Mouse (Mus musculus) gastrocnemius, postnatal 14 days (tissue): Measurements from ENCODE around the gene Wdr74. TPM values are rescaled to one million over a fixed set of nuclear protein-coding genes. Genes with fewer than 3 reads are reported as not detected.

Experiments used
- DNase-seq: peaks from one replicate; pipeline ENCODE4 v3.0.0; 2021; ENCODE audit warnings: mixed read lengths
- intact Hi-C: fragments of 180-260 bp; cut with DNase I; formaldehyde crosslinking; loops from one replicate; pipeline ENCODE4 v1.15.1; 2025; ENCODE audit warnings: low total_unique reads
- total RNA-seq, 2 experiments: library from RNA; stranded (reverse); gene quantifications; 2 replicates each; pipeline ENCODE4 v1.2.3; 2021

Wdr74 gene
- total RNA-seq, 2 experiments from 2014 or later = 21.7 to 23.4 TPM

DNA sequence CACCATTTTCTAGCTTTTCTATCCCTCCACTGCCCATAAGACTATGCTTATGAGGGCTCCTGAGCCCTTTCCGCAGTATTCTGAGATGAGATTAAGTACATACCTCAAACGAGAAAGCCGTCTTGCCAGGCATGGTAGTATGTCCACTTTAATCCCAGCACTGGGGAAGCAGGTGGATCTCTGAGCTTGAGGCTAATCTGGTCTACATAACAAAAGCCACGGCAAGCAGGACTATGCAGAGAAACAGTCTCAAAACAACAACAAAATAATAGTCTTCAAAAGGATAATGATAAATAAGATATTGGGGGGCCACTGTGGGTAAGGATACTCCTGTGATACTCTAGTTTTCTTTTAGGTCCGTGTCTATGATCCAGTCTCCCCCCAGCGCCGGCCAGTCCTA, 3.3 kb downstream of the Wdr74 start:
- intact Hi-C loops = no loop called here

DNA sequence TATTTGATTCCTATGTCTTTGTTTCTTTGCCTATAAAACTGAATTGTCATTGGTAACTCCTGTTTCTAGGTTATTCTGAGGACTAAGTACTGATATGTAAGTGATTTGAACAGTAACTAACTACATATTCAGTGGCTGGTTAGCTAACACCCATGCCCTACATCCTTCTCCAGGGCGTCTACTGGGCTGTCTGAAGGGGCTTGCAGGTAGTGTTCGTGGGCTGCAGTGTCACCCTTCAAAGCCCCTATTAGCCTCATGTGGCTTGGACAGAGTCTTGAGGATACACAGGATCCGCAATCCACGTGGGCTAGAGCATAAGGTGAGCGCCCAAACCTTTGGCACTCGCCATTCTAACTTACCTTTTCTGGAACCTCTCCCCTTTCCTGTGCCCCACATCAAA, 4.0 kb downstream of the Wdr74 start:
- intact Hi-C loops = no loop called here
- no peak for DNase-seq

More for the DNA sequence above, 3.3 kb downstream of the Wdr74 start:
- no peak for DNase-seq

DNA sequence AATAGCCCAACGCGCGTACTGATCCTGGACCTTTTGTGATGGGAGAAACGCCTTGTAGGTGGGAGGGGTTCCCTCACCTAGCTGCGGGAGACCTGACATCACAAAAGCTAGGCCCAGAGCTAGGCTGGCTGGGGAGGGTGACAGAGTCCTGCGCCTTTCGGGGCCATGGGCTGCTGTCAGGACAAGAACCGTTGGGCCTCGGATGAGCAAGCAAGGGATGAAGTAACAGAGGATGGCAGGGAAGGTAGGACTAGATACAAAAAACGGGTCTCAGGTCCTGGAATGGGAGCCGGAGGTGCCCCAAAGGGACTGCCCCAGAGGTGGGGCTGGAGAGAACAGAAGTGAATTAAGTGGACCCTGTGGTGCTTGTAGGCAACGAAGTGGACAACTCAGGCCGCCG, 5.0 kb downstream of the Wdr74 start, which contains the start of gene 1700092M07Rik:
1700092M07Rik (plus strand) TSS at position 116 of the 400 bp plus-strand sequence.
- DNase-seq = peak; percentile 8
- intact Hi-C loops = no loop called here

DNA sequence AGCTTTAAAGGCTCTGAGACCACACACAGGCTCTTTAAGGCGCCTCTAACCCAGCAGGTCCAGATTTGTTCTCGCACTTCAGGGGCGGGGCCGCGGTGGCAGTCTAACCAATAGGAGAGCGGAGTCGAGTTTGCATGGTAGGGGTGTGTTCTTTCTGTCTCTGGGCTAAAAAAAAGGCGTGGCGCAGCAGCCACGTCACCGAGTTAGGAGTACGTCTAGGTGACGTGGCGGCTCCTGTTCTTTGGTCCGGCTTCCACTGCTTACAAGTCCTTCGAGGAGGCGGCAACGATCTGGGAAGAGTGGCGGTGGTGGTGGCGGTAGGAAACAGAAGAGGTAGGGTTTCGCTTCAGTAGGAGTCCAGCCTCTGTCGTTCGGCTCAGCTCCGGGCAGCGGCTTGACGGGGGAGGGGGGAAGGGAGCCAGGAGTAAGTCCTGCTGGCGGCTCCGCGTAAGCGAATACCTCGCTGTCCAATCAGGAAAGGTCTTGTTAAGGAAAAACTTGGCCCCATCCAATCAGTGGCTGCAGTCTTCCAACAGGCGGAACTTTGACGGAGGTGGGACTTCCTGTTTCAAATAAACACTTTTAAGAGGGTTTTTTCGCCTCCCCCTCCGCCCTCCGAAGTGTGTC, 5.7 kb downstream of the Wdr74 start, which contains the start of gene Stx5a:
Stx5a (plus strand) TSS at position 171 of the 627 bp plus-strand sequence.
- intact Hi-C loops = no loop called here
- peak; percentile 95 for DNase-seq

DNA sequence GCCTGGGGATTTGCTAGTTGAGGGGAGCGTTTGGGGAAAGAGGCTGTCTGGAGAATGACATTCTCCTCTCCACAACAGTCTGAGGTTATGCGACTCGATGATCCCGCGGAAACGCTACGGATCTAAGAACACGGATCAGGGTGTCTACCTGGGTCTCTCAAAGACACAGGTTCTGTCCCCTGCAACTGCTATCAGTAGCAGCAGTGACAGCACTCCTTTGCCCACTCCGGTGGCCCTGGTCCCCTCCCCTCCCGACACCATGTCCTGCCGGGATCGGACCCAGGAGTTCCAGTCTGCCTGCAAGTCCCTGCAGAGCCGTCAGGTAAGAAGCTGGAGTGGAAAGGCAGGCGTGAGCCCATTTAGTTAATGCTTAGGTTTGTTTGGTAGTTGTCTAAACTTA, 6.5 kb downstream of the Wdr74 start:
- intact Hi-C loops = no loop called here
- no peak for DNase-seq

DNA sequence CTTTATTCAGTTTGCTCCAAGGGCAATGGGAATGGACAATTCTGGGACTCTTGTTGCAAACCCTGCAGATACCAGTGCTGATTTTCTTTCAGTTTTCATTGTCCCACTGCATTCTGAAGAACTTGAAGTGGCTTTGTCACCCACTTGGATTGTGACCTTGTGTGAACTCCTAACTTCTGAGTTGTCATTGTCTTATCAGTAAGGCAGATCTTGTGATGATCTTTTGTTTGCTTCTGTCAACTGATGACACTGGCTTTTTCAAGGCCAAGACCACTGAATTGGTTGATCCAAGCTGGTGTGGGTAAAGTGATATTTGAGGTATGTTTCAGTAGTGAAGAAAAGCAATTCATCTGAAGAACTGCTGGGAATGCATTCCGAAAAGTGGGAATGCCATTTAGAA, 9.8 kb downstream of the Wdr74 start:
- intact Hi-C loops = no loop called here
- DNase-seq = no peak

DNA sequence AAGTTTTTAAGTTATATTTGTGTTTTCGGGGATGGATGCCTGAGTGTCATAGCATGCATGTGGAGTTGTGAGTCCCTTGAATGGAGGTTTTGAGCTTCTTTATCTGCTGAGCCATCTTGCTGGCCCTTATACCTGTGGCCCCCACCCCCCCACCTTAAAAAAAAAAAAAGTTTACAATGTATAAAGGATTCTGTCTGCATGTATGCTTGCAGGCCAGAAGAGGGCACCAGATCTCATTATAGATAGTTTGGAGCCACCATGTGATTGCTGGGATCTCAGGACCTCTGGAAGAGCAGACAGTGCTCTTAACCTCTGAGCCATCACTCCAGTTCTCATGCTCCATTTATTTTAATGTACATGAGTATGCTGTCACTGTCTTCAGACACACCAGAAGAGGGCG, 11.7 kb downstream of the Wdr74 start:
- intact Hi-C loops = no loop called here
- no peak for DNase-seq

DNA sequence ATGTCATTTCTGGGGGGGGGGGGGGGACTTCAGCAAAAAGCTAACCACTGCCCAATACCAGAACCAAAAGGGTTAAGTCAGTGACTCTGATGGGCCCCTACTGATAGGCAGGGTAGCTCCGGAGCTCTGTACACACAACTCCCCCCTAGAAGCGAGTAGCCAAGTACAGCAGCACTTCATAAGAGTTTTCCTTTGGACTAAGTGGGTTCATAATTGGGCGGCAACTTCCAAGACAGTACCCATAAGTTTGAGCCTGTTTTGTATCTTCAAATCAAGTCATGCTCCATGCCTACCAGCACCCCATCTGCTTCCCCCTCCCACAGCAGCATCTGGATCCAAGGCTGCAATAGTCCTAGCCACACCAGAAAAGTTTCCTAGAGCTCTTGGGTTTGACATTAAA, 20.0 kb downstream of the Wdr74 start:
- DNase-seq = no peak
- intact Hi-C loops = no loop called here

DNA sequence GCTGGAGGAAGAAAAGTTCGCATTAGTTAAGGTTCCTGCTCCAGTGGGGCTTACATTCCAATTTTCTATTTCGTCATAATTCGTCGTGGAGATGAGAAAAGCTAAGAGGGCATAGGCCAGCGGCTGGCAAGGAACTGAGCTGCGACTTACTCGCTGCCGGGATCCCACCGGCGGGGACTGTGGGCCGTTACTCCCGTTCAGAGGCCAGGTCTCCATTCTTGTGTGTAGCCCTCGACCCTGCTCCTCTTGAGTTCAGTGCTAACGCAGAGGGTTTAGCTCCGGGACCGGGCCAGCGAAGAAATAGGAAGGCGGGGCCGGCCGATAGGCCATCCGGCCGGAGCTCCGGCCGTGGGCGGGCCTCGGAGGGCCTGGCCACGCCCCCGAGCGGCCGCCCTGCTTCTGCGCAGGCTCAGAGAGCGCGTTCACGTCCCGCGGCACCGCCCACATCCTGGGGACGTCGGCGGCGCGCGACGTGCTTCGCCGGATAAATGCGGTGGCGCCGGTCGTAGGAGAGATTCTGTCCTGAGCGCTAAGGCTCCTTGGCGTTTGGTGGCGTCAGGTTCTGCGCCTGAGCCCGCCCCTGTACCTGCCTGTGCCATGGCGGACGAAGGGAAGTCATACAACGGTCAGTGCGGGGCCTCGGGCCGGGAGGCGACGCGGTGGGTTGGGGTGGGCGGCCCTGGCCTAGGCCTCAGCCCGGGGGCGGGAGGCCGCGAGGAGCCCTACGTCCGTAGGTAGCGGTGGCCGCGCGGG, 21.2 kb downstream of the Wdr74 start, which contains the start of gene Nxf1:
Nxf1 (plus strand) TSS at position 439 of the 753 bp plus-strand sequence.
- intact Hi-C loops = no loop called here
- peak; percentile 94 for DNase-seq

DNA sequence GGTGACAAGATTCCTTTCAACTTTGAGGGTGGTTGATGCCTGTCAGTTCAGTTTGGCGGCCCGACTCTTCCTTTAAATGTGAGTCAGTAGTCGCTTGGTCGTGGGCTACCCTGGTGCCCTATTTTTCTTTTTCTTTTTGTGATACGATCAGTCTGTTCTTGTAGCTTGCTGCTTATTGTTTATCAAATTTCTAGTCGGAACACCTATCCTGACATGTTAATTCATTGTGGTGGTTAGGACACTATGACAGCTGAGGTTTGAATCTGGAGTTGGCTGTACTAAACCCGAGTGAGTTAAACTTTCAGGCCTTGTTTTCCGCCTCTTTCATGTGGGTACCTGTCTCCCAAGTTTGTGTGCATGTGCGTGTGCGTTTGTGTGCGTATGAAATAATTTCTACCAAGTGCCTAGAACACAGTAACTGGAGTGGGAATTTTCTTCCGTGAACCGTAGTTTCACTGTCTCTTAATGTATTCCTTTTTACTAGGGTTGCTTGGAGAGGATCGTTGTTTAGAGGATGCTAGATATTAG, 21.9 kb downstream of the Wdr74 start:
- intact Hi-C loops = no loop called here
- DNase-seq = no peak

DNA sequence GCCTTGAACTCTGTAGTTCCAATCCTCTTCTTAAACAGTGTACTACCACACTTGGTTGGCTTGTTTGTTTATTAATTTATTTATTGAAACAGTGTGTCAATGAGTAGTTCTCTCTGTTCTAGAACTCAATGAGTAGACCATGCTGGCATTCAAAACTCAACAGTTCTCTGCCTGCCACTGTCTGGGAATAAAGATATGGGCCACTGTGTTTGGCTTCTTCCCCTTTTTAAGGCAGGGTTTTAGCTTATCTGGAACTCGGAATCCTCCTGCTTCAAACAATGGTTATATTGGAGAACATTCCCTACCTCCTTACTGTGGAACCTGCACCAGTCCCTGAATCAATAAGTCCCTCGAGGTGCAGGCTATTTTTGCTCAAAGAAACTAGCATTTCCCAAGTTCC, 23.3 kb downstream of the Wdr74 start:
- intact Hi-C loops = no loop called here
- DNase-seq = no peak

DNA sequence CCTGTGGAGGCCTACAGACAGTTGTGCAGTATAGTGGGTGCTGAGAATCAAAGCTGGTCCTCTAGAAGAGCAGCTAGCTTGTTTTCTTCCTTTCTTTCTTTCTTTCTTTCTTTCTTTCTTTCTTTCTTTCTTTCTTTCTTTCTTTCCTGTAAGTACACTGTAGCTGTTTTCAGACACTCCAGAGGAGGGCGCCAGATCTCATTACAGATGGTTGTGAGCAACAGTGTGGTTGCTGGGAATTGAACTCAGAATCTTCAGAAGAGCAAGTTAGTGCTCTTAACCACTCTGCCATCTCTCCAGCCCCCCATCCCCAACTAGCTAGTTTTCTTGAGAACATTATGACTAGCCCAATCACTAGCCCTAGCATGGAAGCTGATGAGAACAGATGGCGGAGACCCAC, 25.1 kb downstream of the Wdr74 start:
- no peak for DNase-seq
- intact Hi-C loops = no loop called here

DNA sequence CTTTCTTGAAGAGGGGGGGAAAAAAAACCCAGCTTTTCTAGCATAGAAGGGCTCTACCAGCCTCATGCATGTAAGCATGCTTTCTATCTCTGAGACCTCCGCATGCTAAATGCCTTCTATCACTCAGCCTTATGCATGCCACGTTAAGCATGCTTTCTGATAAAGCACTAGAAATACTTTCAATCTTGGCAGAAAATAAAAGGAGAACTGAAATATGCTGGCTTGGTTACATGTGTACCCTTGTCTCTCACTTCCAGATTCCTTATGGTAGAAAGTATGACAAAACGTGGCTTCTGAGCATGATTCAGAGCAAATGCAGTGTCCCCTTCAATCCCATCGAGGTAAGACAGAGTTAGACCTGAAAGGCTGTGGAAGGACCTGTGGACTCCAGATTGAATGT, 27.6 kb downstream of the Wdr74 start:
- no peak for DNase-seq
- intact Hi-C loops = no loop called here

DNA sequence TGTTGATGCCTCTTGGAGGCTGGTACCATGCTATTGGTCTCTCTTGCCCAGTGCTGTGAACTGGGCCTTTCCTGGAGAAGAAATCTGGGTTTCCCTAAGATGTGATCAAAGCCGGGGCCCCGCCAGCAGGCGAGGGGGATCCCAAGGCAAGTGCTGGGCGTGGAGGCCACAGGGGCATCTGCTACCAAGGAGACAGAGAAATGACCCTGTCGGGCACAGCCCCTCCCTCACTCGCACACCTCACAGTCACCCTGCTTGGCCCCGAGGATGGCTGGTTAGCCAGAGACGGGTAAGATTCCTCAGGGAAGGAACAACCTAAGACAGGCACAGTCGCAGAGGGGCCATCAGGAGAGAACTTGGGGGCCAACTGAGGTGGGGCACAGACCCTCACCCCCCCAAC, 29.9 kb downstream of the Wdr74 start:
- intact Hi-C loops = no loop called here
- DNase-seq = no peak

DNA sequence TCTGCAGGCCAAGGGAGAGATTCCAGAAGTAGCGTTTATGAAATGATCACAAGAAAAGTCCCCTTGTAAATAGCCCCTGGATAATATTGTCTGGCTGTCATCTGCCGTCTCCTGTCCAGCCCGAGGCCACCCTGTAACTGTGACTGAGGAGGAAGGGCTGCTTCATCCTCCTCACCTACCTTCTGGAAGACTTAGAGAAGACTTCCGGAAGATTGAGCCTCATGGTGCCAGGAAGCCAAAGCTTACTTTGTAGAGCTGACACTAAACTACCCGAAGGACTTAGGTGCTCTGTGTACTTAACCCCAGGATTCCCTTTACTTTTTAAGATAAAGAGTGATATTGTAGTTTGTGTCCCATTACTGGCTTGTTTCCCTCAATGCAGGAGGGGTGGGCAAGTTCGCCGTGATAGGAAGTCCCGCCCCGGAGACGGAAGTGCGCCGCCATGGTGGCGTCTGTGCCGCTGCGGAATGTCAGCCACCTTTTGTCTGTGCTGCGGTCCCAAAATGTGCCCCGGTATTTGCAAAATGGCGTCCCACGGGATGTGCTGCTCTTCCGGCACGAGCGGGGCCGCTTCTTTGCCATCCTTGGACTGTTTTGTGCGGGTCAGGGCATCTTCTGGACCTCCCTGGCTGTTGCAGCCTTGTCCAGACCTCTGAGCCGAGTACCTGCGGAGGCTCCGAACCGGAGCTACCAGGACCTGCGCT, 35.1 kb downstream of the Wdr74 start, which contains the start of gene Tmem223:
Tmem223 (plus strand) TSS at position 430 of the 704 bp plus-strand sequence.
- intact Hi-C loops = no loop called here

DNA sequence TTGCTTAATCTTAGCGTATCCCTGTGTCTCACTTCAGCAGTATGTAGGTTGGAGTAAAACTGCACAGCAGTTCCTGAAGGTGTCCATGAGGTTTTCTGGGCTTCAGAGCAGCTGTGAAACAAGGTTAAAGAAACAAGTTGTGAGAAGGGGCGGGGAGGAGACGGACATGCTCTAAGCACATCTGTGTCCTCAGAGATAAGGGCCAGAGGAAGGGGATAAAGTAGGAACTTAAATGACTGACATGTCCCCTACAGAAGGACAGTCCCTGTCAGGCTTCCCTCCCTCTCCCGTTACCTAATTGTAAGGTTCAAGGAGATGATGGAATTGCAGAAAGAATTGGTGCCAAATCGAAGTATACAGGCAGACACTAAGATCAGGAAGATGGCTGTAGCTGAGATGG, 37.4 kb downstream of the Wdr74 start:
- DNase-seq = no peak
- intact Hi-C loops = no loop called here

More for the DNA sequence above, 35.1 kb downstream of the Wdr74 start, which contains the start of gene Tmem223:
- DNase-seq = peak; percentile 84

DNA sequence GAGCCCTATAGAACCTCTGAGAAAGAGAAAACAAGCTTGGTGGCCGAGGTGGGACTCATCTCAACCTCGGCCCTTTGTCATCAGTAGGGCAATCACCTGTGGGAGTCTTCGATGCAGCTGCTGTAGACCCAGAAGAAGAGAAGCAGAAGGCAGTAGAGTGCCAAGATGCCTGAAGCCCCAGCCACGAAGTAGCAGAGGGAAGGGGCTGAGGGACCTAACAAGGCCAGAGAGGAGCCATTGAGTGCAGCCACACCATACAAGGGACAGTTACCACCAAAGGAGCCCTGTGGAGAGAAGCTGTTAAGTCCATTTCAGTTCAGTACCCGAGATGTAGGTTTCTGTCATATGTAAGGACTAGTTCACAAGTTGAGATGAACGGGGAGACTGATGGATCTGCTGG, 37.8 kb downstream of the Wdr74 start:
- intact Hi-C loops = no loop called here
- no peak for DNase-seq

DNA sequence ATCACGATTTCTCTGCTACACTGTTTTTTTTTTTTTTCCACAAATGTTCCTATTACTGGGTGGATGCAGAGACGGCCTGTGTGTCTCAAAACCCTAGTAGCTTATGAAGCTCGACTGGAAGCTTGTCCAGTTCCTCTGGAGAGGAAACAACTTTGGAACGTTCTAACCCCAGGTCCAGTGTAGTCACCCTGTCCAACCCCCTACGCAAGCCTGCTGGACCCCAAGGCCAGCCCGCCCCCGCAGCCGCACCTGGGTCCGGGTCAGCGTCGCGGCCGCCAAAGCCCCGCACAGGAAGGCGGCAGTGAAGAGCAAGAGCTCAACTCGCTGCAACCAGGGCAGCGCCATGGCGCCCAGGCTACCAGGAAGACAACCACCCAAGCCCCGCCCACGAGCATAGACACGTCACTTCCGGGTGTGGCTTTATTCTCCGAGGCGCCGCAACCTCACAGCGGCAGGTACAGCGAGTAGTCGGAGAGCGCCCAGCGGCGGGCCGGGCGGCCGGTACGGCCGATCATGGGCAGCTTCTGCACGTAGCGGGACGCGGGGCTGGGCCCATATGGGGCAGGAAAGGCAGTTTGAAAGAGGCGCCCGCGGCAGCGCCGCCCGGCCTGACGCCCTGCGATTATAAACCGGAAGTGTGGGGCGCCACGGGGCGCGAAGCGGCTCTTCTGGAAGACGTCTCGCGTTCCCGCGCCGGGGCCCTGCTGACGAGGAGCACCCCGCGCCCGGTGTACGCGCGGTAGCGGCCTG, 38.6 kb downstream of the Wdr74 start, which contains the start of gene Tmem179b:
Tmem179b (minus strand) TSS at position 382 of the 750 bp plus-strand sequence.
- DNase-seq = peak; percentile 95
- intact Hi-C loops = no loop called here

DNA sequence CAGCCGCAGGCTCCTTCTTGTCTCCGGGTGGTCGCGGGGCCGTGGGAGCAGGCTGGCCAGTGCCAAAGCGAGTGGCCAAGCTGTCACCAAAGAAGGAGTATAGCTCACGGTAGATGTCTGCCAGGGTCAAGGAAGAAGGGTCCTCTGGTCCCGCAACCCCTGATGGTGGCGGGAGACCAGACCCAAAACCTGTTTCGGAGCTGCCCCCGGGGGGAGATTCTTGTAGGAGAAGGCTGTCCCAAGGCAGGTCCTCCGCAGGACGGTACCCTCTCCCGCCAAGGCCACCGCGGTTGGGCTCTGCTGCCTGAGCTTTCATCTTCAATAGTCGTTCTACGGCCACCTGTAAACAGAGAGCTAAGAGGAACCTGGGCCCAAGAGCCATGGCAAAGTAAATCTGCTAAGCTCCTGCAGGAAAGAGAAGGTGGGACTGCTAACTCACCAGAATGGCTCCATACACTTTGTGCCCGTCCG, 39.4 kb downstream of the Wdr74 start:
- peak; percentile 26 for DNase-seq
- intact Hi-C loops = no loop called here
